Mouse (Mus musculus) MEL (cell line): ENCODE results near the gene Bscl2. TPM values are rescaled to one million over a fixed set of nuclear protein-coding genes. Genes with fewer than 3 reads are reported as not detected.

Experiments used
- DNase-seq: peaks from one replicate; pipeline ENCODE4 v3.0.0; 2011; ENCODE audit warnings: low read depth, low spot score
- H3K27ac ChIP-seq: 2 replicates; pipeline ENCODE4 v1.5.1; 2012; ENCODE audit warnings: low read depth, mild to moderate bottlenecking, control low read depth, low read length, moderate library complexity; ENCODE audit not compliant: control insufficient read depth
- H3K27me3 ChIP-seq, 2 experiments: fragments of 150-350 bp in 1 of 2; sonication (generic) in 1 of 2; 2 replicates each; pipeline ENCODE4 v1.6.1; 2012; ENCODE audit warnings: low read length in 2 of 2, mild to moderate bottlenecking in 2 of 2, improper control_type of control experiment in 1 of 2, moderate library complexity in 1 of 2; ENCODE audit not compliant: insufficient read depth in 2 of 2, control insufficient read depth in 1 of 2
- H3K36me3 ChIP-seq, 2 experiments: 2 replicates each; pipeline ENCODE4 v1.6.1; 2012 to 2014; ENCODE audit warnings: low read length in 2 of 2, improper control_type of control experiment in 1 of 2, inconsistent platforms in 1 of 2, mild to moderate bottlenecking in 1 of 2; ENCODE audit not compliant: insufficient read depth in 2 of 2, control insufficient read depth in 1 of 2
- H3K4me1 ChIP-seq, 2 experiments: fragments of 150-350 bp in 1 of 2; sonication (generic) in 1 of 2; 2 replicates each; pipeline ENCODE4 v1.6.1; 2012; ENCODE audit warnings: low read length in 2 of 2, improper control_type of control experiment in 1 of 2, mild to moderate bottlenecking in 1 of 2; ENCODE audit not compliant: insufficient read depth in 2 of 2, control insufficient read depth in 1 of 2
- H3K4me3 ChIP-seq, 2 experiments: fragments of 150-350 bp in 1 of 2; sonication (generic) in 1 of 2; 2 replicates each; pipeline ENCODE4 v1.5.1; 2012; ENCODE audit warnings: low read depth in 2 of 2, low read length in 2 of 2, mild to moderate bottlenecking in 2 of 2, moderate library complexity in 2 of 2, control low read depth in 1 of 2, improper control_type of control experiment in 1 of 2; ENCODE audit not compliant: control insufficient read depth in 1 of 2, insufficient read depth in 1 of 2
- H3K79me2 ChIP-seq: 2 replicates; pipeline ENCODE4 v1.6.1; 2012; ENCODE audit warnings: mild to moderate bottlenecking, low read length, moderate library complexity; ENCODE audit not compliant: control insufficient read depth, poor library complexity, insufficient read depth
- H3K9ac ChIP-seq: 2 replicates; pipeline ENCODE4 v1.6.1; 2012; ENCODE audit warnings: low read depth, mild to moderate bottlenecking, control low read depth, low read length, moderate library complexity; ENCODE audit not compliant: control insufficient read depth, poor library complexity, severe bottlenecking
- H3K9me3 ChIP-seq: fragments of 150-350 bp; sonication (generic); replicated peaks from 2 replicates; pipeline ENCODE4 v1.6.1; 2012; ENCODE audit warnings: mild to moderate bottlenecking, low read length, improper control_type of control experiment, moderate library complexity; ENCODE audit not compliant: insufficient read depth
- CTCF ChIP-seq, 3 experiments: IDR thresholded peaks in 2 of 3; conservative IDR thresholded peaks in 1 of 3; 2 replicates each; pipeline ENCODE4 v1.5.1; 2011 to 2012; ENCODE audit warnings: low read length in 3 of 3, low read depth in 2 of 3, mild to moderate bottlenecking in 2 of 3, improper control_type of control experiment in 1 of 3, inconsistent platforms in 1 of 3, mixed read lengths in 1 of 3, moderate library complexity in 1 of 3; ENCODE audit not compliant: control insufficient read depth in 1 of 3, insufficient read depth in 1 of 3, poor library complexity in 1 of 3, severe bottlenecking in 1 of 3
- EP300 ChIP-seq, 2 experiments: IDR thresholded peaks; 2 replicates each; pipeline ENCODE4 v1.6.1; 2011; ENCODE audit warnings: improper control_type of control experiment in 2 of 2, low read length in 2 of 2, low read depth in 1 of 2, mild to moderate bottlenecking in 1 of 2
- HCFC1 ChIP-seq: IDR thresholded peaks from 2 replicates; pipeline ENCODE4 v1.6.1; 2012; ENCODE audit warnings: low read depth, mild to moderate bottlenecking, inconsistent platforms, low read length, improper control_type of control experiment, moderate library complexity
- JUND ChIP-seq: IDR thresholded peaks from 2 replicates; pipeline ENCODE4 v1.6.1; 2011; ENCODE audit warnings: low read depth, mild to moderate bottlenecking, improper control_type of control experiment, low read length
- KAT2A ChIP-seq: conservative IDR thresholded peaks from 2 replicates; pipeline ENCODE4 v1.6.1; 2012; ENCODE audit warnings: low read depth, low read length, improper control_type of control experiment, inconsistent platforms
- MAX ChIP-seq: IDR thresholded peaks from 2 replicates; pipeline ENCODE4 v1.6.1; 2011; ENCODE audit warnings: low read length, improper control_type of control experiment
- MXI1 ChIP-seq: IDR thresholded peaks from 2 replicates; pipeline ENCODE4 v1.6.1; 2011; ENCODE audit warnings: mild to moderate bottlenecking, low read depth, low read length, improper control_type of control experiment
- RAD21 ChIP-seq: IDR thresholded peaks from 2 replicates; pipeline ENCODE4 v1.6.1; 2011; ENCODE audit warnings: mild to moderate bottlenecking, low read depth, low read length, improper control_type of control experiment
- SIN3A ChIP-seq: IDR thresholded peaks from 2 replicates; pipeline ENCODE4 v1.6.1; 2012; ENCODE audit warnings: low read length, improper control_type of control experiment, inconsistent platforms
- SMC3 ChIP-seq: IDR thresholded peaks from 2 replicates; pipeline ENCODE4 v1.6.1; 2011; ENCODE audit warnings: low read depth, low read length, improper control_type of control experiment
- TAL1 ChIP-seq: IDR thresholded peaks from 2 replicates; pipeline ENCODE4 v1.6.1; 2012; ENCODE audit warnings: mild to moderate bottlenecking, inconsistent platforms, low read length, moderate library complexity, mixed read lengths
- ZC3H11A ChIP-seq: IDR thresholded peaks from 2 replicates; pipeline ENCODE4 v1.6.1; 2012; ENCODE audit warnings: low read depth, mild to moderate bottlenecking, inconsistent platforms, low read length, improper control_type of control experiment
- ZMIZ1 ChIP-seq: IDR thresholded peaks from 2 replicates; pipeline ENCODE4 v1.6.1; 2012; ENCODE audit warnings: low read depth, mild to moderate bottlenecking, inconsistent platforms, low read length, improper control_type of control experiment, moderate library complexity
- ZNF384 ChIP-seq: IDR thresholded peaks from 2 replicates; pipeline ENCODE4 v1.6.1; 2012; ENCODE audit warnings: low read depth, mild to moderate bottlenecking, inconsistent platforms, low read length, improper control_type of control experiment
- polyA plus RNA-seq, 2 experiments: library from polyadenylated mRNA; stranded (reverse) in 1 of 2; unstranded in 1 of 2; fragments of >175 nt in 1 of 2; fragments of >200 nt in 1 of 2; gene quantifications; 2 replicates each; pipeline versions ENCODE4 v1.2.1 to v1.2.4; 2012; ENCODE audit warnings: low replicate concordance in 2 of 2, low read depth in 1 of 2; ENCODE audit not compliant: insufficient read length in 2 of 2, insufficient read depth in 1 of 2, missing spikeins in 1 of 2
- total RNA-seq: library from RNA; depleted of rRNA; stranded (reverse); fragments of 300-350 nt; gene quantifications from 2 replicates; pipeline ENCODE4 v1.2.3, GENCODE M21; 2012

The Bscl2 gene
- total and polyA plus RNA-seq, 3 experiments: 26.0 to 51.3 TPM; not detected in 1

DNA sequence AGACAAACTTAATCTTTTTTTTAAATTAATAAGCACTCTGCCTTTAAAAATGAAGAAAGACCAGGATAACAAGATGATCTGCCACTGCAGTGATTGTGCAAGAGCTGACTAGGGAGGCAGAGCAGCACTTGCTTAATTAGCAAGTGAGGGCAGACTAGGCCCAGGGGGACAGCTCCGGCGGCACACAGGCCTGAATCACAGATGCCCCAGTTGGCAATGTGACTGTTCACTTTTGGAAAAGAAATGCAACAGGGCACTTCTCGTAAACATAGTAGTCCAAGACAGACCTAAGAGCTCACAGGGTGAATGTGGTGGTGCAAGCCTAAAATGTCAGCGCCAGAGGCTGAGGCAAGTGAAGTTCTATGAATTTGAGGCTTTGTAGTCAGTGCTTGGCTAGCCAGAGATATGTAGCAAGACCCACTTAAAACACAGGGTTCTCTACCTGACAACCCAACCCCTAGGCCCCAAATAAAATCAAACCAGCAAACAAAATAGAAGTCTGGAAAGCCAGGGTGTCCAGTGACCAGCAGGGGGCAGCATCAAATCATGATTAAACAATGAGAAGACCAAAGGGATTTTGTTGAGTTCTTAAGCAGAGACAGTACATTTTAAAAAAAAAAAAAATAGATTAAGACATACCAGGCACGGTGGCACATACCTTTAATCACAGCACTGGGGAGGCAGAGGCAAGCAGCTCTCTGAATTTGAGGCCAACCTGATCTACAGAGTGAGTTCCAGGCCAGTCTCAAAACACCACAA, 7.3 kb downstream of the Bscl2 start:
- no peak overlapping the region for H3K27ac ChIP-seq
- TF ChIP-seq ZC3H11A: peak; percentile 64
- TF ChIP-seq TAL1: no peak
- peak; percentile 80 for TF ChIP-seq RAD21
- no peak for TF ChIP-seq KAT2A
- TF ChIP-seq SIN3A: peak; percentile 51; the same call in 1 of the 2 replicates
- peak; percentile 82 for TF ChIP-seq ZNF384
- TF ChIP-seq ZMIZ1: no peak
- peak; percentile 73 for TF ChIP-seq SMC3
- TF ChIP-seq JUND: no peak
- TF ChIP-seq CTCF (IDR thresholded peaks at IDR 0.05 in 2 of 3, conservative IDR thresholded peaks at IDR 0.05 in 1 of 3; ENCODE audit: control insufficient read depth in 1 of 3, insufficient read depth in 1 of 3, low read depth in 2 of 3, low read length in 3 of 3, poor library complexity in 1 of 3, severe bottlenecking in 1 of 3): peak; percentile 62 to 84 (median 74)
- no peak overlapping the region for H3K9ac ChIP-seq
- DNase-seq: peak; percentile 83
- no peaks in the 10 kb centered on the region for H3K9me3 ChIP-seq
- H3K36me3 ChIP-seq: peaks cover 0 to 2% of the 10 kb centered on the region in 2 experiments; a peak in 3 of 4 replicates
- no peak overlapping the region for H3K4me3 ChIP-seq
- no peaks in the 10 kb centered on the region for H3K27me3 ChIP-seq
- no peaks in the 10 kb centered on the region; the same call in 1 of the 2 replicates for H3K79me2 ChIP-seq
- peaks cover 3 to 5% of the 10 kb centered on the region in 2 experiments for H3K4me1 ChIP-seq

DNA sequence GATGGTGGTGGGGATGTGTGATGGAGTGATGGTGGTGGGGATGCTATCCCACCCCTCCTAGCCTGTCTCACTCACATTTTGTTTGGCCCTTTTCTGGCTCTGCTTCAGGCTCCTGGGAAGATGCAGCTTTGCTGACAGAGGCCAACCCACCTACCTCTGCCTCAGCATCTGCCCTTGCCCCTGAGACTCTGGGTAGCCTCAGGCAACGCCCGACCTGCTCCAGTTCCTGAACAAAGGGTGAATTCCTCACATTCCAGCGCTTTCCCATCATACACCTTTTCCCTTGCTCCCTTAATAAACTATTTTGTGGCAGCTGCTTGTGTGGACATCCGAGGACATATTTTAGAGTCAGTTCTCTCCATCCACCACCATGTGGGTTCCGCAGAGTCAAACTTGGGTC, 11.1 kb downstream of the Bscl2 start:
- no peak overlapping the region for H3K27ac ChIP-seq
- H3K79me2 ChIP-seq: no peaks in the 10 kb centered on the region
- no peak overlapping the region for H3K4me3 ChIP-seq
- H3K27me3 ChIP-seq: no peaks in the 10 kb centered on the region
- no peaks in the 10 kb centered on the region for H3K9me3 ChIP-seq
- no peak overlapping the region for H3K9ac ChIP-seq
- no peaks in the 10 kb centered on the region for H3K4me1 ChIP-seq
- DNase-seq: no peak
- H3K36me3 ChIP-seq: peaks cover 0 to 2% of the 10 kb centered on the region in 2 experiments; a peak in 2 of 4 replicates
- TF ChIP-seq MXI1: no peak
- no peak for TF ChIP-seq KAT2A
- TF ChIP-seq RAD21: no peak
- no peak for TF ChIP-seq HCFC1
- no peak for TF ChIP-seq EP300 (IDR thresholded peaks at IDR 0.05; ENCODE audit: low read depth in 1 of 2, low read length in 2 of 2)
- no peak for TF ChIP-seq ZNF384
- no peak for TF ChIP-seq MAX
- no peak for TF ChIP-seq TAL1
